Mouse (Mus musculus) gastrocnemius, adult 2 months (tissue): ENCODE results near the gene Zfp866. TPM values are rescaled to one million over a fixed set of nuclear protein-coding genes. Genes with fewer than 3 reads are reported as not detected.
A peak's percentile ranks its signal among the peaks of the same experiment; 100 is the strongest.

Experiments used
- DNase-seq: peaks from one replicate; pipeline ENCODE4 v3.0.0; 2022
- H3K27ac ChIP-seq: fragments of 200-600 bp; 2 replicates; pipeline ENCODE4 v1.8.1; 2022; ENCODE audit warnings: mild to moderate bottlenecking
- H3K4me3 ChIP-seq: fragments of 200-600 bp; 2 replicates; pipeline ENCODE4 v1.8.1; 2022; ENCODE audit warnings: mild to moderate bottlenecking, moderate library complexity
- CTCF ChIP-seq: fragments of 200-600 bp; IDR thresholded peaks from 2 replicates; pipeline ENCODE4 v1.8.1; 2022; ENCODE audit warnings: antibody characterized with exemption, mild to moderate bottlenecking, moderate library complexity
- intact Hi-C: fragments of 180-260 bp; cut with DNase I; formaldehyde crosslinking; loops from one replicate; pipeline ENCODE4 v1.15.1; 2025
- total RNA-seq, 2 experiments: library from RNA; stranded (reverse); gene quantifications; 2 replicates each; pipeline ENCODE4 v1.2.3; 2021

Zfp866 gene
- total RNA-seq, 2 experiments from 2014 or later: 15.6 to 17.1 TPM

GRCm38 (mm10) chr8:69808094-69808863 lies 17.3 kb upstream of the Zfp866 start, which contains the start of gene Gmip:
Gmip (plus strand) TSS chr8:69808679.
- H3K27ac ChIP-seq: peak within 1 kb of the TSS; percentile 71
- DNase-seq: peak; percentile 83
- H3K4me3 ChIP-seq: peak within 1 kb of the TSS; percentile 77
- TF ChIP-seq CTCF: no peak
- intact Hi-C loops: no loop called here

- H3K27ac ChIP-seq: no peak overlapping the region
- DNase-seq: peak; percentile 62
- no peak for TF ChIP-seq CTCF
- intact Hi-C loops: no loop called here
- no peak overlapping the region for H3K4me3 ChIP-seq
These were observed 16.3 kb upstream of the Zfp866 start for GRCm38 (mm10) chr8:69807236-69807635.

DNA sequence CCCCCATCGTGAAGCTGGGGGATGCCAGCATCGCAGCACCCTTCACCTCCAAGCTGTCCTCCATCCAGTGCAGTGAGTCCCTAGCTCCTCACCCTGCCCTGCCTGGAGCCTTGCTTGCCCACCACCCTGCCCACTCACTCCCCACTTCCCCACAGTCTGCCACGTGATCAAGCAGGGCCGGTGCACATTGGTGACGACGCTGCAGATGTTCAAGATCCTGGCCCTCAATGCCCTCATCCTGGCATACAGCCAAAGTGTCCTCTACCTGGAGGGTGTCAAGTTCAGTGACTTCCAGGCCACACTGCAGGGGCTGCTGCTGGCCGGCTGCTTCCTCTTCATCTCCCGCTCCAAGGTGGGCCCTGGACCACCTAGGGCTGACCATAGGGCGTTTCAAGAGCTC lies 14.5 kb upstream of the Zfp866 start:
- Histone ChIP-seq H3K27ac (no peak overlapping the region), H3K4me3 (no peak overlapping the region)
- no peak for TF ChIP-seq CTCF
- intact Hi-C loops: no loop called here
- peak; percentile 23 for DNase-seq

GRCm38 (mm10) chr8:69805086-69805485 lies 14.1 kb upstream of the Zfp866 start:
- intact Hi-C loops: no loop called here
- peak; percentile 9 for DNase-seq
- Histone ChIP-seq H3K4me3 (no peak overlapping the region), H3K27ac (no peak overlapping the region)
- no peak for TF ChIP-seq CTCF

GRCm38 (mm10) chr8:69804537-69804936 lies 13.6 kb upstream of the Zfp866 start:
- no peak overlapping the region for H3K27ac ChIP-seq
- no peak for TF ChIP-seq CTCF
- no peak for DNase-seq
- intact Hi-C loops: no loop called here
- no peak overlapping the region for H3K4me3 ChIP-seq

DNA sequence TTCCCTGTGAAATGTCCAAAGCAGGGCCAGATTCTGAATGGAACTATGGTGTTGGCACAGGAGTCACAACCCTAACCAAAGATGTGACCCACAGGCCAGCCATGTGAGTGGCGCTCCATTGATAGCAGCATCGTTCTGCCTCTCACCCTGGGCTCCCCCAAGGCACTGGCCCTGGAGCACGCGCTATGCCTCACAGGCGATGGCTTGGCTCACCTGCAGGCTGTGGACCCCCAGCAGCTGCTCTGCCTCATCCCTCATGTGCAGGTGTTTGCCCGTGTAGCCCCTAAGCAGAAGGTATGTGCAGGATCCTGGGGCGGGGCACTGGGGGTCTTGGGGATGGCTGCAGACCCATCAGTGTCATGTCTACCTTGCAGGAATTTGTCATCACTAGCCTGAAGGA lies 12.4 kb upstream of the Zfp866 start:
- no peak overlapping the region for H3K4me3 ChIP-seq
- intact Hi-C loops: no loop called here
- no peak overlapping the region for H3K27ac ChIP-seq
- DNase-seq: peak; percentile 6
- TF ChIP-seq CTCF: no peak

GRCm38 (mm10) chr8:69802216-69802615 lies 11.2 kb upstream of the Zfp866 start:
- DNase-seq: no peak
- TF ChIP-seq CTCF: no peak
- H3K4me3 ChIP-seq: no peak overlapping the region
- H3K27ac ChIP-seq: no peak overlapping the region
- intact Hi-C loops: no loop called here

DNA sequence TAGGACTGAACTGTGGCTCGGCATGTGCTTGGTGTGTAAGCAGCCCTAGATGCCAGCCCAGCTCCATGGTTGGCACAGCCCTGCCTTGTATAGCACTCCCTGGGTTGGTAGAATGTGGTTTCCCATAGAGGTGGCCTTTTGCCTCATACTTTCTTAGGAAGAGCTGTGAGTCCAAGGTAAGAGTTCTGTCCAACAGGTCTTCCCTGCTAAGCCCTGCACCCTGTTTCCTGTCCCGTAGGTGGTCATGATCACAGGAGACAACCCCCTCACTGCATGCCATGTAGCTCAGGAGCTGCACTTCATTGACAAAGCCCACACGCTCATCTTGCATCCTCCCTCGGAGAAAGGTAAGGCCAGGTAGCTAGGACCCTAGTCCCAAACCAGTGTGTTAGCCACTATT lies 10.8 kb upstream of the Zfp866 start:
- TF ChIP-seq CTCF: no peak
- H3K4me3 ChIP-seq: no peak overlapping the region
- intact Hi-C loops: no loop called here
- no peak for DNase-seq
- H3K27ac ChIP-seq: no peak overlapping the region

- H3K27ac ChIP-seq: no peak overlapping the region
- no peak overlapping the region for H3K4me3 ChIP-seq
- intact Hi-C loops: no loop called here
- DNase-seq: no peak
- TF ChIP-seq CTCF: no peak
These were observed 9.0 kb upstream of the Zfp866 start for GRCm38 (mm10) chr8:69799946-69800345.

- H3K4me3 ChIP-seq: no peak overlapping the region
- intact Hi-C loops: no loop called here
- H3K27ac ChIP-seq: no peak overlapping the region
- TF ChIP-seq CTCF: no peak
- DNase-seq: no peak
These were observed 8.3 kb upstream of the Zfp866 start for GRCm38 (mm10) chr8:69799261-69799660.

DNA sequence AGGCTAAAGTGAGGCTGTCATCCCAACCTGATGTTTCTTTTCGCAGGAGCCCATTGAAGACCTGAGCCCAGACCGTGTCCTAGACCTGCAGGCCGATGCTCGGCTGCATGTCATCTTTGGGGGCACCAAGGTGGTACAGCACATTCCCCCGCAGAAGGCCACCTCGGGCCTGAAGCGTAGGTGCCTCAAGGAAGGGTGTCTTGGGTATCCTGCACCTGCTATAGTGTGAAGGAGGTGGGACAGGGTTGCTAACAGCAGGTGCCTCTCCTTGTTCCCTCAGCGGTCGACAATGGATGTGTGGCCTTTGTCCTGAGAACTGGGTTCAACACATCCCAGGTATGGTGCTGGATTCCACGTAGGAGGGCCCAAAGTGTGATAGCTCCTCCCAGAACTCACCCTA lies 6.7 kb upstream of the Zfp866 start:
- no peak for TF ChIP-seq CTCF
- Histone ChIP-seq H3K4me3 (no peak overlapping the region), H3K27ac (no peak overlapping the region)
- DNase-seq: peak; percentile 10
- intact Hi-C loops: no loop called here

GRCm38 (mm10) chr8:69796721-69797345 lies 5.9 kb upstream of the Zfp866 start:
- TF ChIP-seq CTCF: no peak
- Histone ChIP-seq H3K27ac (no peak overlapping the region), H3K4me3 (no peak overlapping the region)
- intact Hi-C loops: no loop called here
- peak; percentile 8 for DNase-seq

- H3K4me3 ChIP-seq: no peak overlapping the region
- no peak overlapping the region for H3K27ac ChIP-seq
- intact Hi-C loops: loop anchor here (5.0 kb wide), 1 partner anchor 78 kb away; no protein-coding TSS in a partner anchor
- TF ChIP-seq CTCF: no peak
- DNase-seq: no peak
These were observed 3.9 kb upstream of the Zfp866 start for GRCm38 (mm10) chr8:69794901-69795300.

GRCm38 (mm10) chr8:69794096-69794495 lies 3.1 kb upstream of the Zfp866 start:
- DNase-seq: no peak
- TF ChIP-seq CTCF: no peak
- intact Hi-C loops: loop anchor here (5.0 kb wide), 1 partner anchor 77 kb away; no protein-coding TSS in a partner anchor
- Histone ChIP-seq H3K27ac (no peak overlapping the region), H3K4me3 (no peak overlapping the region)
